Mouse (Mus musculus) cortical plate, adult 2 months (tissue): ENCODE measurements around the gene Sec24b.

Experiments
- CTCF ChIP-seq: fragments of 200-500 bp; IDR thresholded peaks from 2 replicates; pipeline ENCODE4 v1.5.1; 2011; ENCODE audit warnings: mild to moderate bottlenecking, control low read depth, low read length; ENCODE audit not compliant: insufficient read depth; ENCODE audit errors: extremely low read depth
- POLR2A ChIP-seq: fragments of 200-500 bp; IDR thresholded peaks from 2 replicates; pipeline ENCODE4 v1.6.1; 2011; ENCODE audit warnings: mild to moderate bottlenecking, low read length, control low read depth; ENCODE audit not compliant: insufficient read depth; ENCODE audit errors: extremely low read depth

DNA sequence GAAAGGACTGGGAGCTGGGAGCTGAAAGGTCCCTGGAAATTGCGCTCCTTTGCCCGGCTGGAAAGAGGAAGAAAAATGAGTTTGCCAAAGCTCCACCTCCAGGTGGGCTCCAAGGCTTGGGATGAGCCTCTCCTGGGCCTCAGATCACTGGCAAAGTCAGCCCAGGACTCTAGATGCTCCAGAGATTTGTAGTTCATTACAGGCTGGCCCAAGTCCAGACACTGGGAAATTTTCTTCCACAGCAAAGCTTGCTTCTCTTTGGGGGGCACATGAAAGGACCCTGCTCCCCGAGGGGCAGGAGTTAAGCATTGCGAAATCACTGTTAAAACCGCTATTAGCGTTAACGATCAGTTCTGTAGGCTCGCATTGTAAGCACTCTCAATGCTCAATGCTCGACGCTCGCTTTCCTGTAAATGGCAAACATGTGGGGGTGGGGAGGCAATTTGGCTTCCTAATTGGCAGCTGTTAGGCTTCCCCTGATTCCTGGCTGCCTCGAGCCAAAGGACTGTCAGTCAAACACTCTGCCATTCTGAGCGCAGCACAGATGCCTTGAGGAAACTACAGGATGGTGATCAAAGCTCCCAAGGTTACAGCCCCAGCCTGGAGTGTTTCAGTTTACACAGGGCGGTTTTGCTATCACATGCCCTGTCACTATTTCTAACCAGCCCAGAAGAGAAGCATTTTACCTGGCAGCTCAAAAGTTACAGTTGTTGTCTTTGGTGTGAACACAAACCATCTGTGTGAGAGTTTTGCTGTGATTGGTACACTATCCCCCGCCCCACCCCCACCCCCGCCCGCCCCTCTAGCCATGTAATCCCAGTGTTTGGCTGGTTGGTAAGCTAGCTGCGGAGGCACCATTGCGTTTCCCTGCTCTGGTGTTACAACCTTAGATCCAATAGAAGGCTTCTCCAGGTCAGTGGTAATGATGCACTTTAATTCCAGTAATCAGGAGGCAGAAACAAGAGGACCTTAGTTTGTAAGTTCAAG, 90.5 kb downstream of the Sec24b start:
- TF ChIP-seq CTCF (no peak), POLR2A (no peak)
